Mouse (Mus musculus): ENCODE measurements at regions not wholly inside any gene's neighbourhood (a gene's known extent, or its start where the extent isn't known, plus 50 kb on each side); places are given as distances from the start of the nearest gene placed in this dataset.

DNA sequence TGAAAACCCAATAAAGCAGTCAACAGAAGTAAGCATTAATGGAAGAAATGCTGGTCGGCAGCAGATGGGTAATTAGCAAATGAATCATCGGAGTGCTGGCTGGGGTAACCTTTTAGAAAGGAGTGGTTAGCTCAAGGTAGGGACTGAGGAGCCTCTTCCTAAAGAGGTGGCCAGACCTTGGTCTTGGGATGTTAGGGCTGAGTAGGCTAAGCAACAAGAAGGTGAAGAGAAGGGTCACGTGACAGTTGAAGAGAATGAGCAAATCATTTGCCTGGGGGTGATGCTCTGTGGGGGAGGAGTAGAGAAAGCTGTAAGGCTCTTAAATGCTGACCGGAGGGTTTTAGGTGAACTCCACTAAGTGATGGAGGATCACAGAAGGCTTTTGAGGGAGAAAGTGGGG lies 208.2 kb downstream of the Gm10260 start:
- ATAC-seq (ENCODE audit: insufficient read depth), result no peak
- DNase-seq (ENCODE audit: low read depth in 3 of 3, low spot score in 3 of 3), result no peak

DNA sequence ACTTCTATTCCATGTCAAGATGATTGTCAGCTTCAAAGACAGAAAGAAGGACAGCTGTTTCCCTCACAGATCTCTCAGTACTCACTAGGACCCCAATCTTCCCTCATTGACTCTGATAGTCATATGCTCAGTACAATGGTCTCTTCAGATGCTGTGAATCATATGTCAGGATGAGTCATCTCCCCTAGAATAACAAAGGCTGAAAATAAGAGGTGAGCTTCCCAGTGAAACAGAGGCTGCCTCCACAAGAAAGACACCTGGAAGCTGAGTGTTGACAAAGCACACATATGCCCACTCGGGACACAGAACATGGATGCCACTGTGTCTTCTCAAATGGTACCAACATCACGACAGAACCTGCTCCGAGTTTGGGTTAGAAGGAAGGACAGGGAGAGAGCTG lies 209.6 kb downstream of the Gm10260 start:
- 62% methylated on average over 3 of the region's 3 CpGs for WGBS (ENCODE audit: insufficient replicate concordance)
- Histone ChIP-seq H3K4me3 (ENCODE audit: insufficient read depth in 1 of 2, low read depth in 2 of 2, low read length in 2 of 2) (no peak overlapping the region), H3K27ac (no peak overlapping the region), H3K27me3 (ENCODE audit: control insufficient read depth, insufficient read depth, low read length) (no peaks in the 10 kb centered on the region), H3K36me3 (replicated peaks; ENCODE audit: control insufficient read depth, insufficient read depth, low read depth) (no peaks in the 10 kb centered on the region), H3K9ac (replicated peaks) (no peak overlapping the region), H3K9me3 (ENCODE audit: control insufficient read depth, low read length) (no peaks in the 10 kb centered on the region), H3K4me1 (replicated peaks; ENCODE audit: control insufficient read depth in 2 of 2, insufficient read depth in 2 of 2, low read length in 1 of 2) (peaks cover 0 to 9% of the 10 kb centered on the region in 2 experiments; a peak in 3 of 4 replicates), H3K4me2 (ENCODE audit: low read depth) (no peak overlapping the region)
- ATAC-seq (ENCODE audit: insufficient read depth), result no peak
- no peak for DNase-seq (ENCODE audit: low read depth in 3 of 3, low spot score in 3 of 3)
- TF ChIP-seq CTCF (IDR thresholded peaks at IDR 0.05; ENCODE audit: low read depth) (no peak), EP300 (IDR thresholded peaks at IDR 0.05; ENCODE audit: low read depth) (no peak)

More for the DNA sequence above, 208.2 kb downstream of the Gm10260 start:
- Histone ChIP-seq H3K4me1 (replicated peaks; ENCODE audit: control insufficient read depth in 2 of 2, insufficient read depth in 2 of 2, low read length in 1 of 2) (peaks cover 0 to 4% of the 10 kb centered on the region in 2 experiments; a peak in 3 of 4 replicates), H3K4me3 (ENCODE audit: insufficient read depth in 1 of 2, low read depth in 2 of 2, low read length in 2 of 2) (no peak overlapping the region), H3K4me2 (ENCODE audit: low read depth) (no peak overlapping the region), H3K27me3 (ENCODE audit: control insufficient read depth, insufficient read depth, low read length) (no peaks in the 10 kb centered on the region), H3K27ac (no peak overlapping the region), H3K9me3 (ENCODE audit: control insufficient read depth, low read length) (no peaks in the 10 kb centered on the region), H3K9ac (replicated peaks) (no peak overlapping the region), H3K36me3 (replicated peaks; ENCODE audit: control insufficient read depth, insufficient read depth, low read depth) (no peaks in the 10 kb centered on the region)
- 68% methylated on average over 4 of the region's 4 CpGs for WGBS (ENCODE audit: insufficient replicate concordance)
- TF ChIP-seq CTCF (IDR thresholded peaks at IDR 0.05; ENCODE audit: low read depth), result no peak
- TF ChIP-seq EP300 (IDR thresholded peaks at IDR 0.05; ENCODE audit: low read depth), result no peak

DNA sequence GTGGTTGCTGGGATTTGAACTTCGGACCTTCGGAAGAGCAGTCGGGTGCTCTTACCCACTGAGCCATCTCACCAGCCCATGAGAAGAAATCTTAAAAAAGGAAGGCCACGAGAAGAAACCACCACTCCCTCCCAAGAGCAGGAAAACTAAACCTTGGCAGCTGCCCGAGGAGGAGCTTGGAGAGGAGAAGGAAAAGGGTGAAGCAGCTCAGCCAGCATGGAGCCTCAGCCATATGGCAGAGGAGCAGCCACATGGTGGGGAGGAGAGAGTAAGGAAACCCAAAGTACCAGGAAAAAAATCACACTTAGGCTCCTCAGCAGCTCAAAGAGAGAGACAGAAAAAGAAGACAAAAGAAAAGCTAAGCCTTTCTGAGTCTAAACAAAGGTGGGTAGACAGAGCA lies 210.3 kb downstream of the Gm10260 start:
- Histone ChIP-seq H3K36me3 (replicated peaks; ENCODE audit: control insufficient read depth, insufficient read depth, low read depth) (no peaks in the 10 kb centered on the region), H3K9me3 (ENCODE audit: control insufficient read depth, low read length) (no peaks in the 10 kb centered on the region), H3K27ac (no peak overlapping the region), H3K4me3 (ENCODE audit: insufficient read depth in 1 of 2, low read depth in 2 of 2, low read length in 2 of 2) (no peak overlapping the region), H3K4me1 (replicated peaks; ENCODE audit: control insufficient read depth in 2 of 2, insufficient read depth in 2 of 2, low read length in 1 of 2) (peaks cover 0 to 9% of the 10 kb centered on the region in 2 experiments; a peak in 3 of 4 replicates), H3K27me3 (ENCODE audit: control insufficient read depth, insufficient read depth, low read length) (no peaks in the 10 kb centered on the region), H3K4me2 (ENCODE audit: low read depth) (no peak overlapping the region), H3K9ac (replicated peaks) (no peak overlapping the region)
- ATAC-seq (ENCODE audit: insufficient read depth) (no peak), DNase-seq (ENCODE audit: low read depth in 3 of 3, low spot score in 3 of 3) (no peak)
- WGBS (ENCODE audit: insufficient replicate concordance), result 58% methylated on average over 5 of the region's 5 CpGs
- no peak for TF ChIP-seq EP300 (IDR thresholded peaks at IDR 0.05; ENCODE audit: low read depth)
- TF ChIP-seq CTCF (IDR thresholded peaks at IDR 0.05; ENCODE audit: low read depth), result no peak

DNA sequence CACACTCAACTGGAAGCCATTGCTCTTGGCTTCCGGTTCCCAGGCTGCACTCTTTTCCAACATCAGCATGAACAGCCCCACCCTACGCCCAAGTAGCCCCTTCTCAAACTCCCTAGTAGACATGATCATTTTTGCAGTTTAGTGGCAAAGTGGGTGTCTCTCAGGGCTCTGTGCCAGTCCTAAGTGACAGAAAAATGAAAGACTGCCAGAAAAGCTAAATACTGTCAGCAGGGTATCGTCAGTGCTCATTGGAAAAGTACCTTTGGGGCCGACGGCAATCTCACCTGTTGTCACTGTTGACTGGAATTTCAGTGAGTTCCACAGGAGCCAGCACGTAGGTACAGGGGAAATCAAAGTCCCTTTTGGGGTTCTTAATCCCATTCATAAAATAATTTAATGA lies 211.0 kb downstream of the Gm10260 start:
- Histone ChIP-seq H3K27ac (no peak overlapping the region), H3K9me3 (ENCODE audit: control insufficient read depth, low read length) (no peaks in the 10 kb centered on the region), H3K9ac (replicated peaks) (no peak overlapping the region), H3K27me3 (ENCODE audit: control insufficient read depth, insufficient read depth, low read length) (no peaks in the 10 kb centered on the region), H3K4me2 (ENCODE audit: low read depth) (no peak overlapping the region), H3K4me1 (replicated peaks; ENCODE audit: control insufficient read depth in 2 of 2, insufficient read depth in 2 of 2, low read length in 1 of 2) (peaks cover 0 to 9% of the 10 kb centered on the region in 2 experiments; a peak in 3 of 4 replicates), H3K4me3 (ENCODE audit: insufficient read depth in 1 of 2, low read depth in 2 of 2, low read length in 2 of 2) (no peak overlapping the region), H3K36me3 (replicated peaks; ENCODE audit: control insufficient read depth, insufficient read depth, low read depth) (no peaks in the 10 kb centered on the region)
- no peak for DNase-seq (ENCODE audit: low read depth in 3 of 3, low spot score in 3 of 3)
- whole genome bisulfite sequencing (ENCODE audit: insufficient replicate concordance), result 61% methylated on average over 6 of the region's 6 CpGs
- no peak for TF ChIP-seq EP300 (IDR thresholded peaks at IDR 0.05; ENCODE audit: low read depth)
- no peak for TF ChIP-seq CTCF (IDR thresholded peaks at IDR 0.05; ENCODE audit: low read depth)
- ATAC-seq (ENCODE audit: insufficient read depth), result no peak

DNA sequence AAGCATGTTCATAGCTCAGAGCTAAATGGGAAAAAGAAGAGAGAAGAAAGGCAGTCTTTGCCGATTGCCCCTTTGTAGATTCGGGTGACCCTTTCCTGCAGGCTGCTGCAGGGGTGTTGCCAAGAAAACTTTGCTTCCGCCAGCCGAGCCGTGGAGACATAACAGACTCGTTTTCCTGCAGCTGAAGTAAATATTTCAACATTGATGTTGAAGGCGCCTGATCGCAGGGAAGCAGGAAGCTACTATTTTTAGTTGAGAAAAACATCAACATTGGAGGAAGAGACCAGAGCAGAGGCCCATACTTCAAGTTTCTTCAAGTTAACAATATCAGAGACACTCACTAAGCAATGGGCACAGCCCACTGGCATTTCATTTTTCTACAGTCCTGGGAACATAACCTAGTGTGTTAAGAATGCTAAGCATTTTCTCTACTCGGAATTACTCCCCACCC lies 211.9 kb downstream of the Gm10260 start:
- H3K4me2 ChIP-seq (ENCODE audit: low read depth), result no peak overlapping the region
- H3K9me3 ChIP-seq (ENCODE audit: control insufficient read depth, low read length), result no peaks in the 10 kb centered on the region
- H3K27ac ChIP-seq, result no peak overlapping the region
- H3K27me3 ChIP-seq (ENCODE audit: control insufficient read depth, insufficient read depth, low read length), result no peaks in the 10 kb centered on the region
- H3K36me3 ChIP-seq (replicated peaks; ENCODE audit: control insufficient read depth, insufficient read depth, low read depth), result no peaks in the 10 kb centered on the region
- 10% methylated on average over 9 of the region's 9 CpGs for WGBS (ENCODE audit: insufficient replicate concordance)
- H3K4me1 ChIP-seq (replicated peaks; ENCODE audit: control insufficient read depth in 2 of 2, insufficient read depth in 2 of 2, low read length in 1 of 2), result peaks cover 0 to 9% of the 10 kb centered on the region in 2 experiments; a peak in 3 of 4 replicates
- no peak overlapping the region for H3K9ac ChIP-seq (replicated peaks)
- no peak for ATAC-seq (ENCODE audit: insufficient read depth)
- TF ChIP-seq CTCF (IDR thresholded peaks at IDR 0.05; ENCODE audit: low read depth) (no peak), EP300 (IDR thresholded peaks at IDR 0.05; ENCODE audit: low read depth) (no peak)
- DNase-seq (ENCODE audit: low read depth in 3 of 3, low spot score in 3 of 3), result no peak
- H3K4me3 ChIP-seq (ENCODE audit: insufficient read depth in 1 of 2, low read depth in 2 of 2, low read length in 2 of 2), result no peak overlapping the region

Measured in liver, embryonic 14.5 days (tissue).